Mouse (Mus musculus): ENCODE results near the gene Adh6b.
A peak's percentile ranks its signal among the peaks of the same experiment; 100 is the strongest.

GRCm38 (mm10) chr3:138311015-138311414 is 30.6 kb upstream of the Adh6b start:
- peak; percentile 65 for TF ChIP-seq CTCF (IDR thresholded peaks at IDR 0.05; ENCODE audit: low read depth)
- no peak for TF ChIP-seq EP300 (optimal IDR thresholded peaks at IDR 0.05)

Measured in stomach, postnatal 0 days (tissue).